Mouse (Mus musculus) layer of hippocampus, postnatal 36 days (tissue): Measurements from ENCODE around the gene Ada. TPM values are rescaled to one million over a fixed set of nuclear protein-coding genes. Genes with fewer than 3 reads are reported as not detected.
A peak's percentile ranks its signal among the peaks of the same experiment; 100 is the strongest.
"Not testable (repeated sequence)": the region's sequence is repeated elsewhere in the genome, so short reads cannot be mapped to it uniquely, and the experiment has no call there.

Source experiments
- DNase-seq, 2 experiments: peaks; one replicate each; pipeline ENCODE4 v3.0.0; 2022
- total RNA-seq, 2 experiments: library from RNA; stranded (reverse); gene quantifications; 2 replicates each; pipeline ENCODE4 v1.2.3; 2021

Ada gene
- total RNA-seq, 2 experiments from 2014 or later, result 1.1 to 1.2 TPM

- no peak for DNase-seq
Observed at GRCm38 (mm10) chr2:163693716-163694314, 56.2 kb downstream of the Ada start.

- DNase-seq, result no peak
Observed at GRCm38 (mm10) chr2:163692873-163693612, 57.0 kb downstream of the Ada start.

- no peak for DNase-seq
Observed at GRCm38 (mm10) chr2:163691846-163692605, 58.0 kb downstream of the Ada start.

GRCm38 (mm10) chr2:163690409-163691304 lies 59.4 kb downstream of the Ada start:
- no peak for DNase-seq

GRCm38 (mm10) chr2:163689771-163690170 lies 60.3 kb downstream of the Ada start:
- DNase-seq, result no peak

- not testable (repeated sequence) for DNase-seq
Observed at GRCm38 (mm10) chr2:163688377-163688776, 61.7 kb downstream of the Ada start.

GRCm38 (mm10) chr2:163686886-163687285 lies 63.2 kb downstream of the Ada start:
- DNase-seq, result no peak

GRCm38 (mm10) chr2:163686233-163686632 lies 63.8 kb downstream of the Ada start:
- DNase-seq, result no peak

- peak; percentile 58 to 63 for DNase-seq
Observed at GRCm38 (mm10) chr2:163685761-163686200, 64.3 kb downstream of the Ada start.

- no peak for DNase-seq
Observed at GRCm38 (mm10) chr2:163685287-163685686, 64.8 kb downstream of the Ada start.

- DNase-seq, result no peak
Observed at GRCm38 (mm10) chr2:163682344-163682743, 67.7 kb downstream of the Ada start.

- DNase-seq, result no peak
Observed at GRCm38 (mm10) chr2:163676745-163677144, 73.3 kb downstream of the Ada start.

Other genes starting within 250 kb of the Ada start
- not detected for gene Hnf4a, start 243.4 kb downstream of the Ada start, total RNA-seq
- 10 to 100 TPM; 53.0 to 54.7 TPM for gene Ttpal, start 147.9 kb downstream of the Ada start, total RNA-seq
- gene Serinc3, start 105.1 kb downstream of the Ada start, total RNA-seq, result 100 to 1,000 TPM; 177 to 202 TPM
- 10 to 100 TPM; 86.8 to 92.5 TPM for gene Pkig, start 91.9 kb downstream of the Ada start, total RNA-seq
- under 1 TPM in 1 of 2 experiments, not detected in 1; 0.35 TPM for gene Ccn5, start 70.6 kb upstream of the Ada start, total RNA-seq
- gene Kcnk15, start 103.4 kb upstream of the Ada start, total RNA-seq, result not detected
- gene Rims4, start 168.4 kb upstream of the Ada start, total RNA-seq, result 10 to 100 TPM; 45.5 to 47.5 TPM
- gene Ywhab, start 244.7 kb upstream of the Ada start, total RNA-seq, result 100 to 1,000 TPM; 531 to 565 TPM